Mouse (Mus musculus): ENCODE measurements at regions not wholly inside any gene's neighbourhood (a gene's known extent, or its start where the extent isn't known, plus 50 kb on each side); places are given as distances from the start of the nearest gene placed in this dataset.
"Not testable (repeated sequence)": the region's sequence is repeated elsewhere in the genome, so short reads cannot be mapped to it uniquely, and the experiment has no call there.

DNA sequence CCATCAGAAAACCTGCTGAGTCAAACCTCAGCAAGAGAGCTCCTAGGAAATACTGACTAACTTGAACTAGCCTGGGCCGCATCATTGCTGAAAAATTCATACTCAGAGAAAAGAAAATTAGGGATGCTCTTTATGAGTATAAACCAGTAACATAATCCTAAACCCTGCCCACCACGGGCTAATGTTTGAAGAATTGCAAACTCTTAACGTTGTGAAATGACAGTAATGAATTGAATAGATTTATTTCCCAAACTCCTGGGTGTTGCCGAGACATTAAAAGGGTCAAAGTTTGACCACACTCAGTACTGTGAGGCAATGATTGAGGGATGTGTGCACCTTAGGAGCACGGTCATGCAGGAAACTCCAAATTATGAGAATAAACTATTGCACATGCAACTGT lies 125.3 kb downstream of the Gipc2 start:
- H3K4me1 ChIP-seq (ENCODE audit: control insufficient read depth, insufficient read depth, low read length), result no peaks in the 10 kb centered on the region
- WGBS (ENCODE audit: insufficient replicate concordance), result 74% methylated on average over 5 of the region's 5 CpGs

DNA sequence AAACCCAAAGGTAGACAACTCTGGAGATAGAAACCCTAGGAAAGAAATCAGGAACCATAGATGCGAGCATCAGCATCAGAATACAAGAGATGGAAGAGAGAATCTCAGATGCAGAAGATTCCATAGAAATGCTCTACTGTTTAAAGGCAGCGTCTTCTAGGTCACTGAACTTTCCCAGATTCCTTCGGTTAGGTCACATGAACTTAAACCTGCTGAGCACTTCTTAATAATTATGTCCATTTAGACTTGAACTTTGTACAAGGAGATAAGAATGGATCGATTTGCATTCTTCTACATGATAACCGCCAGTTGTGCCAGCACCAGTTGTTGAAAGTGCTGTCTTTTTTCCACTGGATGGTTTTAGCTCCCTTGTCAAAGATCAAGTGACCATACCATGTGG lies 129.2 kb downstream of the Gipc2 start:
- not testable (repeated sequence) for H3K9me3 ChIP-seq (replicated peaks; ENCODE audit: control insufficient read depth, low read length); H3K27ac ChIP-seq (ENCODE audit: low read depth, low read length); H3K4me2 ChIP-seq; H3K27me3 ChIP-seq (ENCODE audit: control insufficient read depth, insufficient read depth, low read length); H3K4me3 ChIP-seq (ENCODE audit: low read depth, low read length); H3K36me3 ChIP-seq (ENCODE audit: control insufficient read depth, insufficient read depth, low read length); H3K4me1 ChIP-seq (ENCODE audit: control insufficient read depth, insufficient read depth, low read length); H3K9ac ChIP-seq (ENCODE audit: low read depth, low read length); ATAC-seq (replicated peaks; ENCODE audit: insufficient number of reproducible peaks, low FRiP score, low TSS enrichment)
- 88% methylated on average over 5 of the region's 5 CpGs for WGBS (ENCODE audit: insufficient replicate concordance)

More for the DNA sequence above, 125.3 kb downstream of the Gipc2 start:
- Histone ChIP-seq H3K4me2 (no peak overlapping the region), H3K9ac (ENCODE audit: low read depth, low read length) (no peak overlapping the region), H3K36me3 (ENCODE audit: control insufficient read depth, insufficient read depth, low read length) (no peaks in the 10 kb centered on the region), H3K27ac (ENCODE audit: low read depth, low read length) (no peak overlapping the region), H3K4me3 (ENCODE audit: low read depth, low read length) (no peak overlapping the region), H3K27me3 (ENCODE audit: control insufficient read depth, insufficient read depth, low read length) (no peaks in the 10 kb centered on the region), H3K9me3 (replicated peaks; ENCODE audit: control insufficient read depth, low read length) (no peaks in the 10 kb centered on the region)
- ATAC-seq (replicated peaks; ENCODE audit: insufficient number of reproducible peaks, low FRiP score, low TSS enrichment), result no peak

DNA sequence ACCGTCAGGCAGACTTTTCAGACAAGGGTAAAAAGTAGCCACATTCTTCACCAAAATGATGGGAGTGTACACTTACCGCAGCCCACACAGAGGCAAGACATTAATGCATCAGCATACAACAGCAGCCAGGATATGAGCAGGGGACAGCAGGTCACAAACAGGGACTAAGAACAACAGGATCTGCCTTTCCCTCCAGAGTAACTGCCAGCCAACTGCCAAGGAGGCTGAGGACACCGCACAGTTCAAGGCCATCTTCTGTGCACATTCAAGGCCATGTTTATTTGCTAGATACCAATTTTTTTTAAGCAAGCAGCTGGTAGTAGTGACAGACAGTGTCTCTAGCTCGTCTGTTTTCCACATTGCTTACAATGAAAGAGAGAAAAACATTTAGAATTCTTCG lies 130.6 kb downstream of the Gipc2 start:
- Histone ChIP-seq H3K4me1 (ENCODE audit: control insufficient read depth, insufficient read depth, low read length) (no peaks in the 10 kb centered on the region), H3K4me3 (ENCODE audit: low read depth, low read length) (no peak overlapping the region)
- WGBS (ENCODE audit: insufficient replicate concordance), result 76% methylated on average over 5 of the region's 5 CpGs

DNA sequence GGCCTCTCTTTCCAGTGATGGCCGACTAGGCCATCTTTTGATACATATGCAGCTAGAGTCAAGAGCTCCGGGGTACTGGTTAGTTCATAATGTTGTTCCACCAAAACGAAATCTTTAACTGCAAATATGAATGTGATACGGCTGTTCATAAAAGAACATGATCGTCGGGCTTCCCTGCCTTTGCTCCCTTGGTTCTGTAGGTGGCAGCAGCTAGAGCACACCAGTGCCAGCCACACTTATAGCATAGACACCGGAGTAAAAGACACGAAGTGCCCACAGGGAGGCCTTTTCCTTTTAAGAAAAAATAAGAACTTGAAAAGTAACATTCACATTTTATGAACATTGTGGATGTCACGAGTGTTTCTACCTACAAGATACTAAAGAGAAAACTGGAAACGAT lies 131.3 kb downstream of the Gipc2 start:
- no peak overlapping the region for H3K4me3 ChIP-seq (ENCODE audit: low read depth, low read length)
- H3K4me2 ChIP-seq, result no peak overlapping the region
- H3K4me1 ChIP-seq (ENCODE audit: control insufficient read depth, insufficient read depth, low read length), result no peaks in the 10 kb centered on the region
- no peak overlapping the region for H3K9ac ChIP-seq (ENCODE audit: low read depth, low read length)
- H3K9me3 ChIP-seq (replicated peaks; ENCODE audit: control insufficient read depth, low read length), result no peaks in the 10 kb centered on the region
- H3K27ac ChIP-seq (ENCODE audit: low read depth, low read length), result no peak overlapping the region
- H3K27me3 ChIP-seq (ENCODE audit: control insufficient read depth, insufficient read depth, low read length), result no peaks in the 10 kb centered on the region
- no peak for ATAC-seq (replicated peaks; ENCODE audit: insufficient number of reproducible peaks, low FRiP score, low TSS enrichment)
- no peaks in the 10 kb centered on the region for H3K36me3 ChIP-seq (ENCODE audit: control insufficient read depth, insufficient read depth, low read length)
- 79% methylated on average over 9 of the region's 10 CpGs for WGBS (ENCODE audit: insufficient replicate concordance)

More for the DNA sequence above, 130.6 kb downstream of the Gipc2 start:
- no peak overlapping the region for H3K4me2 ChIP-seq
- no peaks in the 10 kb centered on the region for H3K36me3 ChIP-seq (ENCODE audit: control insufficient read depth, insufficient read depth, low read length)
- no peak overlapping the region for H3K9ac ChIP-seq (ENCODE audit: low read depth, low read length)
- H3K9me3 ChIP-seq (replicated peaks; ENCODE audit: control insufficient read depth, low read length), result no peaks in the 10 kb centered on the region
- no peak overlapping the region for H3K27ac ChIP-seq (ENCODE audit: low read depth, low read length)
- no peak for ATAC-seq (replicated peaks; ENCODE audit: insufficient number of reproducible peaks, low FRiP score, low TSS enrichment)
- no peaks in the 10 kb centered on the region for H3K27me3 ChIP-seq (ENCODE audit: control insufficient read depth, insufficient read depth, low read length)

DNA sequence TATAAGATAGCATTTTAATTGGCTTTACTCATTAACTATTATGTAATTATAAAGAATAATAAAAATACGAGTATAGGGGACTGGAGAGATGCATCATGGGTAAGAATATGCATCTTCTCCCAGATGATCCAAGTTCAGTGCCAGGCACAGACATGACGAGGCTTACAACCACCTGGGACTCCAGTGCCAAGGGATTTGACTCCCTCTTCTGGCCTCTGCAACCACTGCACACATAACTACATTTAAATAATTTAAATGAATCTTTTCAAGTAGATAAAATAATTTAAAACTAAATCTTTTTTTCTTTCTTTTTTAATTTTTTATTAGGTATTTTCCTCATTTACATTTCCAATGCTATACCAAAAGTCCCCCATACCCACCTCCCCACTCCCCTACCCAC lies 131.8 kb downstream of the Gipc2 start:
- no peaks in the 10 kb centered on the region for H3K9me3 ChIP-seq (replicated peaks; ENCODE audit: control insufficient read depth, low read length)
- ATAC-seq (replicated peaks; ENCODE audit: insufficient number of reproducible peaks, low FRiP score, low TSS enrichment), result no peak
- no peaks in the 10 kb centered on the region for H3K27me3 ChIP-seq (ENCODE audit: control insufficient read depth, insufficient read depth, low read length)
- no peak overlapping the region for H3K4me2 ChIP-seq
- no peak overlapping the region for H3K9ac ChIP-seq (ENCODE audit: low read depth, low read length)
- H3K36me3 ChIP-seq (ENCODE audit: control insufficient read depth, insufficient read depth, low read length), result no peaks in the 10 kb centered on the region
- H3K4me3 ChIP-seq (ENCODE audit: low read depth, low read length), result no peak overlapping the region
- 68% methylated on average over 2 of the region's 2 CpGs for WGBS (ENCODE audit: insufficient replicate concordance)
- peaks cover under 1% of the 10 kb centered on the region; the same call in 1 of the 2 replicates for H3K4me1 ChIP-seq (ENCODE audit: control insufficient read depth, insufficient read depth, low read length)
- no peak overlapping the region for H3K27ac ChIP-seq (ENCODE audit: low read depth, low read length)

DNA sequence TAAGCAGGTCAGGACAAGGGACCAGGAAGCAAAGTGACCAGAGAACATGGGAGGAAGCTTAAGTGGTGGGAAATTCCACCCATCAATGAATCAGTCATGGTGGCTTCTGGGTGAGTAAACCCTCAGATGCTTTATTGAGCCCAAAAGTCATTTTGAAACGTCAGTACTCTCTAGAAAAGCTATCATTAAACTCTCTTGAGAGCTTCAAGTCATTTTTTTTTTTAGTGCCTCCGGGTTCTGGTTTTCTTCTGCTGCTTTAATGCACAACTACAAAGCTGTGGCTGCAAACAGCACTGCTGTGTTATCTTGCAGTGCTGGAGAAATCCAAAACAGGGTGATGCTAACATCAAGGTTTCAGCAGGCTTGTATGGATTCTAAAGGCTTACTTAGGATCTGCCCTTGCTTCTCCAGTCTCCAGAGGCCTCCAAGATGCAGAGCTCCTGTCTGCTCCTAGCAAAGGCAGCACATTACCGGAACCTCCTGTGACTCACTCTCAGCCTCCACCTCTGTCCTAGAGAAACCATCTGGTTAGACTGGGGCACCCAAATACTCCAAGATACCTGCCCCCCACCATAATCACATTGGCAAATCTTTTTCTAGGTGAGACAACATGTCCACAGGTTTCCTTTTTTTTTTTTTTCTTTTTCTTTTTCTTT lies 133.2 kb downstream of the Gipc2 start:
- H3K9me3 ChIP-seq (replicated peaks; ENCODE audit: control insufficient read depth, low read length), result no peaks in the 10 kb centered on the region
- WGBS (ENCODE audit: insufficient replicate concordance), result 64% methylated on average over 3 of the region's 3 CpGs
- no peak overlapping the region for H3K4me2 ChIP-seq
- no peaks in the 10 kb centered on the region for H3K27me3 ChIP-seq (ENCODE audit: control insufficient read depth, insufficient read depth, low read length)
- no peak overlapping the region for H3K27ac ChIP-seq (ENCODE audit: low read depth, low read length)
- ATAC-seq (replicated peaks; ENCODE audit: insufficient number of reproducible peaks, low FRiP score, low TSS enrichment), result no peak
- H3K36me3 ChIP-seq (ENCODE audit: control insufficient read depth, insufficient read depth, low read length), result no peaks in the 10 kb centered on the region
- peaks cover 8% of the 10 kb centered on the region for H3K4me1 ChIP-seq (ENCODE audit: control insufficient read depth, insufficient read depth, low read length)
- H3K9ac ChIP-seq (ENCODE audit: low read depth, low read length), result no peak overlapping the region
- no peak overlapping the region for H3K4me3 ChIP-seq (ENCODE audit: low read depth, low read length)

DNA sequence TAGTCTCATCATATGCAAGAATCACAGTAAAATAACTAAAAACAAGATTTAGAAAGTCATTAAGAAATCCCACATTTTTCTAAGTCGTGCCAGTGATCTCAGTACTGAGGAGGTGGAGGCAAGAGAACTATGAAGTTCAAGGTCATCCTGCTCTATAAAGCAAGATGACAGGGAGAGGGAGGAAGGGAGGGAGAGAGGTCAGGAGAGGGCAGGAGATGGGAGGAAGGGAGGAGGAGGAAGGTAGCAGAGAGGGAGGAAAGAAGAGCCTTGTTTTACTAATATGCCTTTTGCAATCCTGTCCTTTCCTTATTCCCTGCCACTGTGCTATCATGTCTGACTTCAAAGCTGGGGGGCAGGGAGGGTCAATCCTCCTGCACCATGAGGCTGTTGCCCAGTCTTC lies 137.3 kb downstream of the Gipc2 start:
- 52% methylated on average over 1 of the region's 1 CpGs for WGBS (ENCODE audit: insufficient replicate concordance)
- no peak overlapping the region for H3K4me2 ChIP-seq
- no peak overlapping the region for H3K9ac ChIP-seq (ENCODE audit: low read depth, low read length)
- H3K36me3 ChIP-seq (ENCODE audit: control insufficient read depth, insufficient read depth, low read length), result no peaks in the 10 kb centered on the region
- H3K4me1 ChIP-seq (ENCODE audit: control insufficient read depth, insufficient read depth, low read length), result peaks cover 8% of the 10 kb centered on the region
- no peak overlapping the region for H3K4me3 ChIP-seq (ENCODE audit: low read depth, low read length)
- H3K9me3 ChIP-seq (replicated peaks; ENCODE audit: control insufficient read depth, low read length), result no peaks in the 10 kb centered on the region
- no peak overlapping the region for H3K27ac ChIP-seq (ENCODE audit: low read depth, low read length)
- no peaks in the 10 kb centered on the region for H3K27me3 ChIP-seq (ENCODE audit: control insufficient read depth, insufficient read depth, low read length)
- no peak for ATAC-seq (replicated peaks; ENCODE audit: insufficient number of reproducible peaks, low FRiP score, low TSS enrichment)

DNA sequence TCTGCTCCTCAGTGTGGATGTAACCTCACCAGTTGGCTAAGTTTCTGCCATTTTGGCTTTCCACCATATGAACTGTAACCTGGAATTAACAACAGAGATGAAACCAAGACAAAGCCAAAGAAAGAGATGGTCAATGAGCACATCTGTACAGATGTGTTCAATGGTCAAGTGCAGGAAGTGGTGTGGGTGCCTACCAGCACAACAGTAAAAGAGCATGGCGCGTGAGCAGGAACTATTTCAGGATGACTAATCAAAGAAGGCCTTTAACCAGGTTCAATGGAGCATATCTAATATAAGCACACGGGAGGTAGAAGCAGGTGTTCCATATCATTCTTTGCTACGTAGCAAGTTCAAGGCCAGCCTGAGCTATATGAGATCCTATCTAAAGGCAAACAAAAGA lies 140.0 kb downstream of the Gipc2 start:
- Histone ChIP-seq H3K27me3 (ENCODE audit: control insufficient read depth, insufficient read depth, low read length) (no peaks in the 10 kb centered on the region), H3K36me3 (ENCODE audit: control insufficient read depth, insufficient read depth, low read length) (no peaks in the 10 kb centered on the region), H3K4me2 (no peak overlapping the region), H3K9me3 (replicated peaks; ENCODE audit: control insufficient read depth, low read length) (no peaks in the 10 kb centered on the region), H3K27ac (ENCODE audit: low read depth, low read length) (no peak overlapping the region), H3K4me3 (ENCODE audit: low read depth, low read length) (no peak overlapping the region), H3K9ac (ENCODE audit: low read depth, low read length) (no peak overlapping the region), H3K4me1 (ENCODE audit: control insufficient read depth, insufficient read depth, low read length) (peaks cover 8% of the 10 kb centered on the region)
- WGBS (ENCODE audit: insufficient replicate concordance), result 86% methylated on average over 4 of the region's 4 CpGs
- no peak for ATAC-seq (replicated peaks; ENCODE audit: insufficient number of reproducible peaks, low FRiP score, low TSS enrichment)

DNA sequence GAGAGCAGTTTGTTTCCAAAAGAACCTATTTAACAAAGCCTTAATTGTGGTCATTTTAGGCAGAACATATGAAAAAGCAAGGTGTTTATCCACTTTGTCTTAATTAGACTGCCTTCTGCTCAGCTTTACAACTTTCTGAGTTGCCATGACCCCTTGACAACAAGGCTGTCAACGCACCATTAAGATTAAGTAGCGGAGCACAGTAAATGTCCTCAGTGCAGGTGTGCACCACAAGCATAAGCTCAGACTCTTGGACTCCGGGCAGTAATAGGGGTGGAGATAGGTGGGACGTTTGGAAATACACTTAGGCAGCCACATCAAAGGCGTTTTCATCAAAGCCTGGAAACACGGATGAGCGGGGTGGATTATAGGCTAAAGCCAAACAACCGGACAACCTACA lies 140.9 kb downstream of the Gipc2 start:
- 76% methylated on average over 8 of the region's 8 CpGs for WGBS (ENCODE audit: insufficient replicate concordance)

More for the DNA sequence above, 140.9 kb downstream of the Gipc2 start:
- Histone ChIP-seq H3K9ac (ENCODE audit: low read depth, low read length) (no peak overlapping the region), H3K4me1 (ENCODE audit: control insufficient read depth, insufficient read depth, low read length) (peaks cover 8% of the 10 kb centered on the region), H3K27me3 (ENCODE audit: control insufficient read depth, insufficient read depth, low read length) (no peaks in the 10 kb centered on the region), H3K36me3 (ENCODE audit: control insufficient read depth, insufficient read depth, low read length) (no peaks in the 10 kb centered on the region), H3K9me3 (replicated peaks; ENCODE audit: control insufficient read depth, low read length) (no peaks in the 10 kb centered on the region), H3K4me3 (ENCODE audit: low read depth, low read length) (no peak overlapping the region), H3K27ac (ENCODE audit: low read depth, low read length) (no peak overlapping the region), H3K4me2 (no peak overlapping the region)
- no peak for ATAC-seq (replicated peaks; ENCODE audit: insufficient number of reproducible peaks, low FRiP score, low TSS enrichment)

All from heart, embryonic 11.5 days (tissue).